Mouse (Mus musculus) testis, adult 2 months (tissue): ENCODE results near the gene Xpnpep1. TPM values are rescaled to one million over a fixed set of nuclear protein-coding genes. Genes with fewer than 3 reads are reported as not detected.

Experiments used
- H3K27ac ChIP-seq: fragments of 200-500 bp; 2 replicates; pipeline ENCODE4 v1.5.1; 2012; ENCODE audit warnings: low read depth, low read length; ENCODE audit not compliant: control insufficient read depth, insufficient read depth
- H3K27me3 ChIP-seq: fragments of 200-500 bp; 2 replicates; pipeline ENCODE4 v1.6.1; 2012; ENCODE audit warnings: mild to moderate bottlenecking, low read length, moderate library complexity; ENCODE audit not compliant: control insufficient read depth, insufficient read depth
- H3K36me3 ChIP-seq: fragments of 200-500 bp; 2 replicates; pipeline ENCODE4 v1.6.1; 2012; ENCODE audit warnings: mild to moderate bottlenecking, low read length; ENCODE audit not compliant: control insufficient read depth, insufficient read depth
- H3K4me1 ChIP-seq: fragments of 200-500 bp; 2 replicates; pipeline ENCODE4 v1.6.1; 2012; ENCODE audit warnings: low read length; ENCODE audit not compliant: control insufficient read depth, insufficient read depth
- H3K4me3 ChIP-seq: fragments of 200-500 bp; 2 replicates; pipeline ENCODE4 v1.5.1; 2012; ENCODE audit warnings: low read depth, mild to moderate bottlenecking, low read length, moderate library complexity, mixed read lengths; ENCODE audit not compliant: control insufficient read depth
- CTCF ChIP-seq: fragments of 200-500 bp; IDR thresholded peaks from 2 replicates; pipeline ENCODE4 v1.5.1; 2012; ENCODE audit warnings: low read depth, mild to moderate bottlenecking, inconsistent platforms, low read length, moderate library complexity; ENCODE audit not compliant: control insufficient read depth, insufficient read depth, insufficient replicate concordance
- POLR2A ChIP-seq: fragments of 200-500 bp; IDR thresholded peaks from 2 replicates; pipeline ENCODE4 v1.6.1; 2012; ENCODE audit warnings: low read depth, mild to moderate bottlenecking, inconsistent platforms, low read length, moderate library complexity; ENCODE audit not compliant: control insufficient read depth
- polyA plus RNA-seq: library from polyadenylated mRNA; depleted of rRNA; stranded (reverse); fragments of >200 nt; gene quantifications from 2 replicates; pipeline ENCODE4 v1.2.3, GENCODE M21; 2012

Gene Xpnpep1
- polyA plus RNA-seq, 1 experiment: 141 TPM

- Histone ChIP-seq H3K4me3 (peak overlapping the region; percentile 94), H3K36me3 (no peaks in the 10 kb centered on the region), H3K27ac (peak overlapping the region; percentile 87), H3K27me3 (no peaks in the 10 kb centered on the region), H3K4me1 (peaks cover 24% of the 10 kb centered on the region)
- no peak for TF ChIP-seq CTCF
- TF ChIP-seq POLR2A: peak; percentile 82
These were observed 1.5 kb downstream of the Xpnpep1 start for GRCm38 (mm10) chr19:53038435-53038938.

- H3K4me1 ChIP-seq: peaks cover 24% of the 10 kb centered on the region
- TF ChIP-seq CTCF: no peak
- no peak for TF ChIP-seq POLR2A
- H3K4me3 ChIP-seq: peak overlapping the region; percentile 94
- H3K36me3 ChIP-seq: no peaks in the 10 kb centered on the region
- no peaks in the 10 kb centered on the region for H3K27me3 ChIP-seq
- H3K27ac ChIP-seq: peak overlapping the region; percentile 87
These were observed 2.0 kb downstream of the Xpnpep1 start for GRCm38 (mm10) chr19:53037925-53038419.

- Histone ChIP-seq H3K36me3 (no peaks in the 10 kb centered on the region), H3K4me1 (peaks cover 17% of the 10 kb centered on the region), H3K4me3 (no peak overlapping the region), H3K27ac (no peak overlapping the region; the same call in 1 of the 2 replicates), H3K27me3 (no peaks in the 10 kb centered on the region)
- no peak for TF ChIP-seq CTCF
- TF ChIP-seq POLR2A: no peak
These were observed 6.7 kb downstream of the Xpnpep1 start for GRCm38 (mm10) chr19:53033159-53033943.

GRCm38 (mm10) chr19:53032647-53033046 lies 7.4 kb downstream of the Xpnpep1 start:
- Histone ChIP-seq H3K4me1 (peaks cover 12% of the 10 kb centered on the region), H3K27ac (no peak overlapping the region; the same call in 1 of the 2 replicates), H3K27me3 (no peaks in the 10 kb centered on the region), H3K4me3 (no peak overlapping the region), H3K36me3 (no peaks in the 10 kb centered on the region)
- TF ChIP-seq POLR2A (no peak), CTCF (no peak)

GRCm38 (mm10) chr19:53031957-53032371 lies 8.1 kb downstream of the Xpnpep1 start:
- TF ChIP-seq POLR2A (no peak), CTCF (no peak)
- Histone ChIP-seq H3K36me3 (no peaks in the 10 kb centered on the region), H3K4me1 (peaks cover 6% of the 10 kb centered on the region), H3K27me3 (no peaks in the 10 kb centered on the region), H3K27ac (no peak overlapping the region), H3K4me3 (no peak overlapping the region)

GRCm38 (mm10) chr19:53030279-53030678 lies 9.7 kb downstream of the Xpnpep1 start:
- H3K4me3 ChIP-seq: no peak overlapping the region
- H3K4me1 ChIP-seq: peaks cover 3% of the 10 kb centered on the region
- H3K27me3 ChIP-seq: no peaks in the 10 kb centered on the region
- no peaks in the 10 kb centered on the region for H3K36me3 ChIP-seq
- TF ChIP-seq CTCF (no peak), POLR2A (no peak)
- no peak overlapping the region for H3K27ac ChIP-seq

GRCm38 (mm10) chr19:53029686-53030085 lies 10.3 kb downstream of the Xpnpep1 start:
- H3K36me3 ChIP-seq: no peaks in the 10 kb centered on the region
- no peaks in the 10 kb centered on the region for H3K27me3 ChIP-seq
- TF ChIP-seq POLR2A (no peak), CTCF (no peak)
- H3K27ac ChIP-seq: no peak overlapping the region
- H3K4me3 ChIP-seq: no peak overlapping the region
- H3K4me1 ChIP-seq: peaks cover 3% of the 10 kb centered on the region

- H3K27me3 ChIP-seq: no peaks in the 10 kb centered on the region
- H3K4me3 ChIP-seq: no peak overlapping the region
- H3K4me1 ChIP-seq: peaks cover 3% of the 10 kb centered on the region
- H3K27ac ChIP-seq: peak overlapping the region; percentile 45; the same call in 1 of the 2 replicates
- H3K36me3 ChIP-seq: no peaks in the 10 kb centered on the region
- no peak for TF ChIP-seq POLR2A
- TF ChIP-seq CTCF: peak; percentile 43; the same call in 1 of the 2 replicates
These were observed 11.0 kb downstream of the Xpnpep1 start for GRCm38 (mm10) chr19:53029045-53029444.
